Mouse (Mus musculus): ENCODE results near the gene Sema3b.

- TF ChIP-seq CTCF (IDR thresholded peaks at IDR 0.05; ENCODE audit: low read depth, low read length), result peak; percentile 66
- no peak for TF ChIP-seq POLR2A (IDR thresholded peaks at IDR 0.05; ENCODE audit: borderline replicate concordance, low read depth, low read length)
Measured at GRCm38 (mm10) chr9:107566041-107566709, 42.9 kb downstream of the Sema3b start.
